Mouse (Mus musculus) small intestine, adult 2 months (tissue): ENCODE data around the gene Rom1.

Experiments used
- CTCF ChIP-seq: fragments of 200-500 bp; IDR thresholded peaks from 2 replicates; pipeline ENCODE4 v1.5.1; 2012; ENCODE audit warnings: low read depth, mild to moderate bottlenecking, control low read depth, inconsistent platforms, low read length, moderate library complexity, mixed read lengths; ENCODE audit not compliant: insufficient replicate concordance, insufficient read length; ENCODE audit errors: extremely low read depth
- POLR2A ChIP-seq: fragments of 200-500 bp; IDR thresholded peaks from 2 replicates; pipeline ENCODE4 v1.6.1; 2012; ENCODE audit warnings: low read depth, mild to moderate bottlenecking, control low read depth, inconsistent platforms, low read length, moderate library complexity

GRCm38 (mm10) chr19:8946929-8947328, 17.8 kb upstream of the Rom1 start:
- TF ChIP-seq CTCF (no peak), POLR2A (no peak)
